Mouse (Mus musculus) CH12.LX (cell line): ENCODE measurements at regions not wholly inside any gene's neighbourhood (a gene's known extent, or its start where the extent isn't known, plus 50 kb on each side); places are given as distances from the start of the nearest gene placed in this dataset.

ENCODE experiments used
- DNase-seq: peaks from one replicate; pipeline ENCODE4 v3.0.0-alpha.2; 2013; ENCODE audit errors: extremely low read depth
- H3K27ac ChIP-seq: 2 replicates; pipeline ENCODE4 v1.5.1; 2012; ENCODE audit warnings: low read depth, mild to moderate bottlenecking, control low read depth, moderate library complexity; ENCODE audit not compliant: insufficient read depth
- H3K27me3 ChIP-seq: replicated peaks from 2 replicates; pipeline ENCODE3; 2012; ENCODE audit warnings: inconsistent platforms
- H3K36me3 ChIP-seq, 2 experiments: replicated peaks in 1 of 2; 2 replicates each; pipeline versions ENCODE3 to v1.6.1; 2012; ENCODE audit warnings: inconsistent platforms in 1 of 2, low read length in 1 of 2, mild to moderate bottlenecking in 1 of 2, mixed read lengths in 1 of 2, moderate library complexity in 1 of 2; ENCODE audit not compliant: control insufficient read depth in 1 of 2, insufficient read depth in 1 of 2
- H3K4me1 ChIP-seq, 2 experiments: 2 replicates each; pipeline ENCODE4 v1.6.1; 2012; ENCODE audit warnings: inconsistent platforms in 1 of 2, moderate library complexity in 1 of 2; ENCODE audit not compliant: insufficient read depth in 2 of 2, control insufficient read depth in 1 of 2
- H3K4me2 ChIP-seq: 2 replicates; pipeline ENCODE4 v1.6.1; 2012; ENCODE audit warnings: low read depth, mild to moderate bottlenecking, control low read depth; ENCODE audit not compliant: poor library complexity, insufficient read depth, severe bottlenecking
- H3K4me3 ChIP-seq, 3 experiments: fragments of 150-350 bp in 1 of 3; sonication (generic) in 1 of 3; replicated peaks in 1 of 3; 2 replicates each; pipeline versions ENCODE3 to v1.5.1; 2011 to 2012; ENCODE audit warnings: low read depth in 2 of 3, low read length in 2 of 3, mild to moderate bottlenecking in 2 of 3, moderate library complexity in 2 of 3, control low read depth in 1 of 3, improper control_type of control experiment in 1 of 3, inconsistent platforms in 1 of 3, mixed read lengths in 1 of 3; ENCODE audit not compliant: poor library complexity in 1 of 3
- H3K79me2 ChIP-seq: replicated peaks from 2 replicates; pipeline ENCODE4 v1.6.1; 2012; ENCODE audit warnings: mild to moderate bottlenecking, moderate library complexity; ENCODE audit not compliant: control insufficient read depth, poor library complexity, insufficient read depth, severe bottlenecking; ENCODE audit errors: extremely low read depth
- H3K9ac ChIP-seq: 2 replicates; pipeline ENCODE4 v1.6.1; 2012; ENCODE audit warnings: low read depth, mild to moderate bottlenecking, control low read depth, moderate library complexity; ENCODE audit not compliant: insufficient read depth
- H3K9me3 ChIP-seq: replicated peaks from 2 replicates; pipeline ENCODE3; 2012; ENCODE audit warnings: low read length, inconsistent platforms, mixed read lengths
- BHLHE40 ChIP-seq: IDR thresholded peaks from 2 replicates; pipeline ENCODE4 v1.6.1; 2011; ENCODE audit warnings: mild to moderate bottlenecking, low read depth, low read length, improper control_type of control experiment
- CHD2 ChIP-seq: IDR thresholded peaks from 2 replicates; pipeline ENCODE4 v1.6.1; 2011; ENCODE audit warnings: low read length, improper control_type of control experiment
- E2F4 ChIP-seq: IDR thresholded peaks from 2 replicates; pipeline ENCODE4 v1.6.1; 2011; ENCODE audit warnings: low read depth, low read length, improper control_type of control experiment; ENCODE audit not compliant: insufficient replicate concordance
- HCFC1 ChIP-seq: IDR thresholded peaks from 2 replicates; pipeline ENCODE4 v1.6.1; 2012; ENCODE audit warnings: low read depth, mild to moderate bottlenecking, inconsistent platforms, low read length, improper control_type of control experiment
- IRF4 ChIP-seq: IDR thresholded peaks from 2 replicates; pipeline ENCODE4 v1.6.1; 2014; ENCODE audit warnings: low read depth, mild to moderate bottlenecking, inconsistent platforms, low read length, improper control_type of control experiment
- MAFK ChIP-seq: IDR thresholded peaks from 2 replicates; pipeline ENCODE4 v1.6.1; 2011; ENCODE audit warnings: low read length, improper control_type of control experiment; ENCODE audit not compliant: insufficient replicate concordance
- MAZ ChIP-seq: IDR thresholded peaks from 2 replicates; pipeline ENCODE4 v1.6.1; 2012; ENCODE audit warnings: low read depth, mild to moderate bottlenecking, inconsistent platforms, low read length, improper control_type of control experiment, moderate library complexity
- NRF1 ChIP-seq: IDR thresholded peaks from 2 replicates; pipeline ENCODE4 v1.6.1; 2014; ENCODE audit warnings: low read depth, mild to moderate bottlenecking, inconsistent platforms, low read length, improper control_type of control experiment, moderate library complexity
- PAX5 ChIP-seq: IDR thresholded peaks from 2 replicates; pipeline ENCODE4 v1.6.1; 2012; ENCODE audit warnings: low read length, inconsistent platforms, mixed read lengths
- RCOR1 ChIP-seq: conservative IDR thresholded peaks from 2 replicates; pipeline ENCODE4 v1.6.1; 2012; ENCODE audit warnings: low read depth, mild to moderate bottlenecking, inconsistent platforms, low read length, improper control_type of control experiment
- SIN3A ChIP-seq: IDR thresholded peaks from 2 replicates; pipeline ENCODE4 v1.6.1; 2012; ENCODE audit warnings: low read length, improper control_type of control experiment, inconsistent platforms
- SMC3 ChIP-seq: IDR thresholded peaks from 2 replicates; pipeline ENCODE4 v1.6.1; 2011; ENCODE audit warnings: low read depth, low read length, improper control_type of control experiment
- TCF12 ChIP-seq: IDR thresholded peaks from 2 replicates; pipeline ENCODE4 v1.6.1; 2014; ENCODE audit warnings: low read depth, mild to moderate bottlenecking, inconsistent platforms, low read length, improper control_type of control experiment
- ZMIZ1 ChIP-seq: IDR thresholded peaks from 2 replicates; pipeline ENCODE4 v1.6.1; 2012; ENCODE audit warnings: low read depth, mild to moderate bottlenecking, inconsistent platforms, low read length, improper control_type of control experiment
- ZNF384 ChIP-seq: IDR thresholded peaks from 2 replicates; pipeline ENCODE4 v1.6.1; 2012; ENCODE audit warnings: low read depth, low read length, improper control_type of control experiment, inconsistent platforms
- dilution Hi-C: fragments of 300-500 bp; cut with MboI; formaldehyde crosslinking; loops from 2 replicates; pipeline ENCODE4 v1.14.3; 2020; ENCODE audit warnings: low sequenced_read_pairs; ENCODE audit not compliant: extremely low pct_unique_long_range_greater_than_20kb, extremely low pct_ligation_motif_present
- in situ Hi-C: fragments of 300-500 bp; cut with MboI; formaldehyde crosslinking; loops from 3 replicates; pipeline ENCODE4 v1.14.3; 2019; ENCODE audit warnings: low sequenced_read_pairs, low pct_ligation_motif_present, low pct_unique_long_range_greater_than_20kb, mixed read lengths

DNA sequence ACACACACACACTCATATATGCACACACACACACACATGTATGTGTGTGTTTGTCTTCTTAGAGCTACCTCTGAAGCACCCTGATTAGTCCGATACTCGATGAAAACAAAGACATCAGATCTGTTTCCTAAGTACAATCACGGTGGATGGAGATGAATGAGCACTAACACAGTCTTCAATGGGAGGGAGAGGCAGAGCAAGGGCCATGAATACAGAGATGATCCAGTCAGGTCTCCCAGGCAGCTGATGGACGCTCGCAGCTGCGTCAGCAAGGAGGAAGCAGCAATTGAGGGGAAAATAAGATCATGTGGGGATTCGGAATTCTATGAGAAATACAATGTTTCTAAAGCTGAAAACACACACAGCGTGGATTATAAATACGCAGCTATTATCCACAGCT is 73.6 kb upstream of the Bace2 start:
- no peaks in the 10 kb centered on the region for H3K36me3 ChIP-seq
- TF ChIP-seq MAFK: no peak
- no peak for TF ChIP-seq ZMIZ1
- no peak for TF ChIP-seq IRF4
- TF ChIP-seq SIN3A: no peak
- no peak for TF ChIP-seq PAX5
- no peak for TF ChIP-seq CHD2
- no peak for TF ChIP-seq HCFC1
- in situ Hi-C loops (loop anchor here (25.0 kb wide), 1 partner anchor 571 kb away; no protein-coding TSS in a partner anchor), dilution Hi-C loops (no loop called here)
- H3K4me3 ChIP-seq: no peak overlapping the region
- H3K4me1 ChIP-seq: peaks cover 8 to 21% of the 10 kb centered on the region in 2 experiments; a peak in 3 of 4 replicates
- no peak overlapping the region for H3K4me2 ChIP-seq
- no peak for DNase-seq
- H3K27ac ChIP-seq: no peak overlapping the region
- H3K79me2 ChIP-seq: no peaks in the 10 kb centered on the region
- no peaks in the 10 kb centered on the region for H3K27me3 ChIP-seq
- no peak overlapping the region for H3K9ac ChIP-seq
- no peaks in the 10 kb centered on the region for H3K9me3 ChIP-seq

DNA sequence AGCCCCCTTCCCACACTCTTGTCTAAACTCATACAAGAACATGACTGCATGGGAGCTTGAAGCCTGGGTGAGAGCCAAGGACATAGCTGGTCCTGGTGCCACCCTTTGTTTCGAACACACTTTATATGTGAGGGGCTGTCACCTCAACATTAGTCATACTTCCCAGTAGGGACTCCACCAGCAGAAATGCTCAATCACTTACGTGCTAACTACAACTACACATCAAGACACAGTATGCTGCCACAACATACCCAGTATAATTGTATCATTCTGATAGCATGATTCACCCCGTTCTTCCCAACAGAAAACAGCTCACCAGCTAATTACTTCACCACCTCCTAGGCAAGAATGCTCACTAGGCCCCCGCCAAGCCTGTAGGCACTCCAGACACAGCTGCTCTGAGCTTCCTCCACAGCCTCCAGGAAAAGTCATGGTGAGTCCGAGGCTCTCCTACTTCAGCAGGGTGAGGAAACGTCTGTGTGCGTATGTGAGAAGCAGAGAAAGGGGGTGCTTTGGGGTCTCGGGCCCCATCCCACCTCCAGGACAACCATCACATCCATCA is 70.6 kb upstream of the Bace2 start:
- no peak for TF ChIP-seq SMC3
- TF ChIP-seq MAFK: no peak
- no peak for TF ChIP-seq MAZ
- TF ChIP-seq E2F4: no peak
- no peak for TF ChIP-seq BHLHE40
- no peak for TF ChIP-seq NRF1
- no peak for TF ChIP-seq ZNF384
- TF ChIP-seq TCF12: no peak
- TF ChIP-seq PAX5: no peak
- TF ChIP-seq RCOR1: no peak
- no peak for DNase-seq
- H3K36me3 ChIP-seq: no peaks in the 10 kb centered on the region
- dilution Hi-C loops: no loop called here
- no peak overlapping the region for H3K4me3 ChIP-seq
- H3K4me2 ChIP-seq: no peak overlapping the region
- H3K79me2 ChIP-seq: no peaks in the 10 kb centered on the region
- no peaks in the 10 kb centered on the region for H3K9me3 ChIP-seq
- no peak overlapping the region for H3K9ac ChIP-seq
- H3K4me1 ChIP-seq: peaks cover 6 to 27% of the 10 kb centered on the region in 2 experiments
- H3K27me3 ChIP-seq: no peaks in the 10 kb centered on the region
- no peak overlapping the region for H3K27ac ChIP-seq
- in situ Hi-C loops: loop anchor here (25.0 kb wide), 1 partner anchor 574 kb away; no protein-coding TSS in a partner anchor
